Mouse (Mus musculus) MEL (cell line): ENCODE measurements around the gene Sdccag8. TPM values are rescaled to one million over a fixed set of nuclear protein-coding genes. Genes with fewer than 3 reads are reported as not detected.

ENCODE experiments used
- DNase-seq: peaks from one replicate; pipeline ENCODE4 v3.0.0; 2011; ENCODE audit warnings: low read depth, low spot score
- H3K27ac ChIP-seq: 2 replicates; pipeline ENCODE4 v1.5.1; 2012; ENCODE audit warnings: low read depth, mild to moderate bottlenecking, control low read depth, low read length, moderate library complexity; ENCODE audit not compliant: control insufficient read depth
- H3K27me3 ChIP-seq, 2 experiments: fragments of 150-350 bp in 1 of 2; sonication (generic) in 1 of 2; 2 replicates each; pipeline ENCODE4 v1.6.1; 2012; ENCODE audit warnings: low read length in 2 of 2, mild to moderate bottlenecking in 2 of 2, improper control_type of control experiment in 1 of 2, moderate library complexity in 1 of 2; ENCODE audit not compliant: insufficient read depth in 2 of 2, control insufficient read depth in 1 of 2
- H3K36me3 ChIP-seq, 2 experiments: 2 replicates each; pipeline ENCODE4 v1.6.1; 2012 to 2014; ENCODE audit warnings: low read length in 2 of 2, improper control_type of control experiment in 1 of 2, inconsistent platforms in 1 of 2, mild to moderate bottlenecking in 1 of 2; ENCODE audit not compliant: insufficient read depth in 2 of 2, control insufficient read depth in 1 of 2
- H3K4me1 ChIP-seq, 2 experiments: fragments of 150-350 bp in 1 of 2; sonication (generic) in 1 of 2; 2 replicates each; pipeline ENCODE4 v1.6.1; 2012; ENCODE audit warnings: low read length in 2 of 2, improper control_type of control experiment in 1 of 2, mild to moderate bottlenecking in 1 of 2; ENCODE audit not compliant: insufficient read depth in 2 of 2, control insufficient read depth in 1 of 2
- H3K4me3 ChIP-seq, 2 experiments: fragments of 150-350 bp in 1 of 2; sonication (generic) in 1 of 2; 2 replicates each; pipeline ENCODE4 v1.5.1; 2012; ENCODE audit warnings: low read depth in 2 of 2, low read length in 2 of 2, mild to moderate bottlenecking in 2 of 2, moderate library complexity in 2 of 2, control low read depth in 1 of 2, improper control_type of control experiment in 1 of 2; ENCODE audit not compliant: control insufficient read depth in 1 of 2, insufficient read depth in 1 of 2
- H3K79me2 ChIP-seq: 2 replicates; pipeline ENCODE4 v1.6.1; 2012; ENCODE audit warnings: mild to moderate bottlenecking, low read length, moderate library complexity; ENCODE audit not compliant: control insufficient read depth, poor library complexity, insufficient read depth
- H3K9ac ChIP-seq: 2 replicates; pipeline ENCODE4 v1.6.1; 2012; ENCODE audit warnings: low read depth, mild to moderate bottlenecking, control low read depth, low read length, moderate library complexity; ENCODE audit not compliant: control insufficient read depth, poor library complexity, severe bottlenecking
- H3K9me3 ChIP-seq: fragments of 150-350 bp; sonication (generic); replicated peaks from 2 replicates; pipeline ENCODE4 v1.6.1; 2012; ENCODE audit warnings: mild to moderate bottlenecking, low read length, improper control_type of control experiment, moderate library complexity; ENCODE audit not compliant: insufficient read depth
- BHLHE40 ChIP-seq: IDR thresholded peaks from 2 replicates; pipeline ENCODE4 v1.6.1; 2012; ENCODE audit warnings: low read depth, mild to moderate bottlenecking, inconsistent platforms, low read length, improper control_type of control experiment, borderline replicate concordance
- CHD1 ChIP-seq: IDR thresholded peaks from 2 replicates; pipeline ENCODE4 v1.6.1; 2012; ENCODE audit warnings: low read depth, mild to moderate bottlenecking, inconsistent platforms, low read length, improper control_type of control experiment
- E2F4 ChIP-seq: IDR thresholded peaks from 2 replicates; pipeline ENCODE4 v1.6.1; 2011; ENCODE audit warnings: low read depth, low read length, improper control_type of control experiment, borderline replicate concordance
- ELF1 ChIP-seq: IDR thresholded peaks from 2 replicates; pipeline ENCODE4 v1.6.1; 2014; ENCODE audit warnings: low read depth, mild to moderate bottlenecking, inconsistent platforms, low read length, improper control_type of control experiment, moderate library complexity
- EP300 ChIP-seq, 2 experiments: IDR thresholded peaks; 2 replicates each; pipeline ENCODE4 v1.6.1; 2011; ENCODE audit warnings: improper control_type of control experiment in 2 of 2, low read length in 2 of 2, low read depth in 1 of 2, mild to moderate bottlenecking in 1 of 2
- ETS1 ChIP-seq: IDR thresholded peaks from 2 replicates; pipeline ENCODE4 v1.6.1; 2012; ENCODE audit warnings: low read depth, mild to moderate bottlenecking, inconsistent platforms, low read length, improper control_type of control experiment, moderate library complexity
- HCFC1 ChIP-seq: IDR thresholded peaks from 2 replicates; pipeline ENCODE4 v1.6.1; 2012; ENCODE audit warnings: low read depth, mild to moderate bottlenecking, inconsistent platforms, low read length, improper control_type of control experiment, moderate library complexity
- MAZ ChIP-seq: IDR thresholded peaks from 2 replicates; pipeline ENCODE4 v1.6.1; 2012; ENCODE audit warnings: low read depth, mild to moderate bottlenecking, inconsistent platforms, low read length, improper control_type of control experiment
- MYB ChIP-seq: IDR thresholded peaks from 2 replicates; pipeline ENCODE4 v1.6.1; 2011; ENCODE audit warnings: mild to moderate bottlenecking, low read depth, low read length, improper control_type of control experiment
- SIN3A ChIP-seq: IDR thresholded peaks from 2 replicates; pipeline ENCODE4 v1.6.1; 2012; ENCODE audit warnings: low read length, improper control_type of control experiment, inconsistent platforms
- SMC3 ChIP-seq: IDR thresholded peaks from 2 replicates; pipeline ENCODE4 v1.6.1; 2011; ENCODE audit warnings: low read depth, low read length, improper control_type of control experiment
- UBTF ChIP-seq: IDR thresholded peaks from 2 replicates; pipeline ENCODE4 v1.6.1; 2012; ENCODE audit warnings: low read depth, mild to moderate bottlenecking, inconsistent platforms, low read length, improper control_type of control experiment, moderate library complexity, borderline replicate concordance; ENCODE audit not compliant: insufficient read depth
- USF1 ChIP-seq: IDR thresholded peaks from 2 replicates; pipeline ENCODE4 v1.6.1; 2014; ENCODE audit warnings: low read depth, mild to moderate bottlenecking, inconsistent platforms, low read length, improper control_type of control experiment, moderate library complexity
- USF2 ChIP-seq, 2 experiments: IDR thresholded peaks; 2 replicates each; pipeline ENCODE4 v1.6.1; 2011 to 2012; ENCODE audit warnings: improper control_type of control experiment in 2 of 2, low read length in 2 of 2, borderline replicate concordance in 1 of 2, inconsistent platforms in 1 of 2, low read depth in 1 of 2, mild to moderate bottlenecking in 1 of 2; ENCODE audit not compliant: insufficient read depth in 1 of 2
- ZC3H11A ChIP-seq: IDR thresholded peaks from 2 replicates; pipeline ENCODE4 v1.6.1; 2012; ENCODE audit warnings: low read depth, mild to moderate bottlenecking, inconsistent platforms, low read length, improper control_type of control experiment
- ZMIZ1 ChIP-seq: IDR thresholded peaks from 2 replicates; pipeline ENCODE4 v1.6.1; 2012; ENCODE audit warnings: low read depth, mild to moderate bottlenecking, inconsistent platforms, low read length, improper control_type of control experiment, moderate library complexity
- polyA plus RNA-seq, 2 experiments: library from polyadenylated mRNA; stranded (reverse) in 1 of 2; unstranded in 1 of 2; fragments of >175 nt in 1 of 2; fragments of >200 nt in 1 of 2; gene quantifications; 2 replicates each; pipeline versions ENCODE4 v1.2.1 to v1.2.4; 2012; ENCODE audit warnings: low replicate concordance in 2 of 2, low read depth in 1 of 2; ENCODE audit not compliant: insufficient read length in 2 of 2, insufficient read depth in 1 of 2, missing spikeins in 1 of 2
- total RNA-seq: library from RNA; depleted of rRNA; stranded (reverse); fragments of 300-350 nt; gene quantifications from 2 replicates; pipeline ENCODE4 v1.2.3, GENCODE M21; 2012

Sdccag8 gene
- total and polyA plus RNA-seq, 3 experiments: 4.6 to 7.8 TPM; not detected in 1

DNA sequence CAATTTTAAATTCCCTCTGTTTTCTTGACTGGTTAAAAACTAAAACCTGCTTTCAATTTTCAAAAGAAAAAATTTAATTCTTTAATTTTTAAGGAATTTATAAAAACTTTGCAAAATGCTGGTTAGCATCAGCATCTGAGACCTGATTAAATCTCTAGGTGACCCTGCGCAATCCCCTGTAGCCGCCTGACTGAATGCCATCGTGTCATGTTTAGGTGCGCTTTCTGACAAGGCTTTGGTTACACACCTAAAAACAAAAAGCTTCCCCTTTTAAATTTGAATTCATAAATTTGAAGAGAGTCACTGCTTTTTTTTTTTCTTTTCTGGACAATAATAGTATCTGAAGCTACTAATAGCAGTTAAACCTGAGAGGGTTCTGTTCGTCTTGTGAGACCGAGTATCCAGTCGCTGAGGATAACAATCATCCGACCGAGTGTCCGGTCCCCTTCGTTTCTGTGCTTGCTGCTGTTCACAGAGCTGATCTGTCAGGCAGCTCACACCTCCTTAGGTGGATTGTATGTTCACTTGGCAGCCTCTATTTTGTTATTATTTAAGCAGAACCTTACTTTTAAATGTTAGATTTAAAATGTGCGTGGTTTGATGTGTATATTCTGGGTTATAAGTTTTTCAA, 118.0 kb downstream of the Sdccag8 start:
- no peaks in the 10 kb centered on the region for H3K27me3 ChIP-seq
- TF ChIP-seq SIN3A: no peak
- TF ChIP-seq USF1: no peak
- TF ChIP-seq ZC3H11A: no peak
- TF ChIP-seq ETS1: no peak
- TF ChIP-seq HCFC1: no peak
- no peak for TF ChIP-seq ZMIZ1
- TF ChIP-seq EP300 (IDR thresholded peaks at IDR 0.05; ENCODE audit: low read depth in 1 of 2, low read length in 2 of 2): no peak
- no peak for TF ChIP-seq USF2 (IDR thresholded peaks at IDR 0.05; ENCODE audit: borderline replicate concordance in 1 of 2, insufficient read depth in 1 of 2, low read depth in 1 of 2, low read length in 2 of 2)
- TF ChIP-seq, all 39 proteins: peak for 0
- no peak overlapping the region for H3K27ac ChIP-seq
- DNase-seq: no peak
- no peaks in the 10 kb centered on the region for H3K79me2 ChIP-seq
- H3K4me1 ChIP-seq: no peaks in the 10 kb centered on the region
- no peaks in the 10 kb centered on the region for H3K36me3 ChIP-seq
- H3K9ac ChIP-seq: no peak overlapping the region
- no peaks in the 10 kb centered on the region for H3K9me3 ChIP-seq
- H3K4me3 ChIP-seq: no peak overlapping the region

DNA sequence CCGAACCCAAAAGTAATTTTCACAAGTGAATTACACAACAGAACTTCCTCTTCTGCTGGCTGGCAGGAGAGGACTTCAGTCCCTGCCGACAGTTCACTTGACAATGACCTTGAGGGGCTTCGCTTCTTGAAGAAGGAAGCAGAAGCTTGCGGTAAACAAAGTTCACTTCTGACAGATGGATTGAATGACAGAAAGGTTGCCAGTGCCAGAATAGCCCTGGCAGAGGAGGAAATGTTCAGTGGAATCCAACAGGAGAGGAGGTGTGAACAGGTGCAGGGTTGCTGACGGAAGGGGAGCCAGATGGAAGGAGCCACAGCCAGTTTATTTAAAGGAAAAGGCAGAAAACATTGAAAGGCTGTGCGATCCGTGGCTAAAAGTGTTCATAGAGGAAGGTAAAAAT, 118.9 kb downstream of the Sdccag8 start:
- no peaks in the 10 kb centered on the region for H3K9me3 ChIP-seq
- H3K36me3 ChIP-seq: no peaks in the 10 kb centered on the region
- TF ChIP-seq E2F4: no peak
- no peak overlapping the region for H3K4me3 ChIP-seq
- no peaks in the 10 kb centered on the region for H3K79me2 ChIP-seq
- no peaks in the 10 kb centered on the region for H3K4me1 ChIP-seq
- H3K27me3 ChIP-seq: no peaks in the 10 kb centered on the region
- no peak for DNase-seq
- no peak overlapping the region for H3K27ac ChIP-seq
- H3K9ac ChIP-seq: no peak overlapping the region

DNA sequence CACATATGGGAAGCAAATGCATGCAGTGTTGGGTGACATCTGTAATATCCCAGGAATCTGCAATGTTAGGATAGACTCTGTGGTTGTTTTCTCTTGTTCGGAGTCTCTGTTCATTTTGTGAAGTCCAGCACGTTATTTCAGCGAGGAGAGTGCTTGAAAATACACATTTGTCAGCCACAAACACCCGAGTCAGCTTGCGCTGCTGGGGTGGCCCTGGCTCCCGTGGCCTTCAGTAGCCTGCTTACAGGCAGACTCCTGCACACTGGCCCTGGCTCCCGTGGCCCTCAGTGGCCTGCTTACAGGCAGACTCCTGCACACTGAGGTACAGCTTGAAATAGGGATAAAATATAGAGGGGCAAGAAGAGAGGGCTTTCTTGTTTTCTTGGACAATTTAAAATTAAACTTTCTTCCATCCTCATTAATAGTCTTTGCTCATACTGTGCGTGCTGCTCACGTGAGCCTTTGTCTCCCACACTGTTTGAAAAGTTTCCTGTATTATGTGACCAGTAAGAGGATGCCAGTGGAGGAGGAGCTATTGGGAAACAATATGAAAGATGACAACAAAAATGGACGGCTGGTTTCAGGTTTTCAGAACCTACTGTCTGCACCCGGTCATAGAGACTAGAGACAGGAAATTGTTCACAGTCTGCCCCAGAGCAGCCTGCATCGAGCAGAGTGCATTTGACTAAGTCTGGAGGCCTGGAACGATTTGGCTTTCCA, 119.7 kb downstream of the Sdccag8 start:
- DNase-seq: no peak
- Histone ChIP-seq H3K9me3 (no peaks in the 10 kb centered on the region), H3K4me1 (no peaks in the 10 kb centered on the region), H3K36me3 (no peaks in the 10 kb centered on the region), H3K79me2 (no peaks in the 10 kb centered on the region), H3K4me3 (no peak overlapping the region), H3K9ac (no peak overlapping the region), H3K27me3 (no peaks in the 10 kb centered on the region), H3K27ac (no peak overlapping the region)
- TF ChIP-seq CHD1 (no peak), EP300 (IDR thresholded peaks at IDR 0.05; ENCODE audit: low read depth in 1 of 2, low read length in 2 of 2) (no peak), ZMIZ1 (no peak), SMC3 (no peak), ELF1 (no peak), USF1 (no peak), UBTF (no peak), MAZ (no peak), BHLHE40 (no peak), MYB (no peak), ZC3H11A (no peak)
